Mouse (Mus musculus) neural tube, embryonic 14.5 days (tissue): ENCODE data around the gene Kank1. TPM values are rescaled to one million over a fixed set of nuclear protein-coding genes. Genes with fewer than 3 reads are reported as not detected.

Source experiments
- ATAC-seq: fragments of 200-750 bp; cut with Nextera tagmentation; 2 replicates; pipeline ENCODE4 v1.8.0; 2017; ENCODE audit warnings: low read depth, mild to moderate bottlenecking, moderate TSS enrichment, moderate library complexity
- H3K27ac ChIP-seq: fragments of 300-500 bp; sonication (generic); 2 replicates; pipeline ENCODE4 v1.5.1; 2014; ENCODE audit warnings: low read depth, mild to moderate bottlenecking, control low read depth, low read length, moderate library complexity, mixed read lengths
- H3K27me3 ChIP-seq: fragments of 300-500 bp; sonication (generic); 2 replicates; pipeline ENCODE4 v1.6.1; 2014; ENCODE audit warnings: low read length; ENCODE audit not compliant: control insufficient read depth, insufficient read depth
- H3K36me3 ChIP-seq: fragments of 300-500 bp; sonication (generic); 2 replicates; pipeline ENCODE4 v1.6.1; 2014; ENCODE audit warnings: low read length, mixed read lengths; ENCODE audit not compliant: control insufficient read depth, insufficient read depth
- H3K4me1 ChIP-seq: fragments of 300-500 bp; sonication (generic); 2 replicates; pipeline ENCODE4 v1.6.1; 2014; ENCODE audit warnings: low read length; ENCODE audit not compliant: control insufficient read depth, insufficient read depth
- H3K4me2 ChIP-seq: fragments of 300-500 bp; sonication (generic); 2 replicates; pipeline ENCODE4 v1.6.1; 2014; ENCODE audit warnings: mild to moderate bottlenecking, low read depth, low read length, control low read depth
- H3K4me3 ChIP-seq: fragments of 300-500 bp; sonication (generic); 2 replicates; pipeline ENCODE4 v1.5.1; 2014; ENCODE audit warnings: low read depth, low read length, control low read depth, mixed read lengths
- H3K9ac ChIP-seq: fragments of 300-500 bp; sonication (generic); replicated peaks from 2 replicates; pipeline ENCODE4 v1.6.1; 2014; ENCODE audit warnings: low read depth, mild to moderate bottlenecking, control low read depth, low read length, mixed read lengths
- H3K9me3 ChIP-seq: fragments of 300-500 bp; sonication (generic); 2 replicates; pipeline ENCODE4 v1.6.1; 2016; ENCODE audit warnings: low read length; ENCODE audit not compliant: control insufficient read depth
- WGBS: fragments of 180-500 bp; shearing (Covaris S2); extraction: QIAGEN DNeasy Blood & Tissue Kit; methylation state at CpG from one replicate; pipeline ENCODE4 v1.1.7; 2014; 5-methylcytosine and 5-hydroxymethylcytosine counted together
- polyA plus RNA-seq: library from polyadenylated mRNA; unstranded; fragments of >200 nt; fragmentation: Nextera tagmentation; extraction: Ambion mirVana; gene quantifications from 2 replicates; pipeline ENCODE4 v1.2.1, GENCODE M21; 2014

The Kank1 gene
- polyA plus RNA-seq, 1 experiment from 2014 or later = 15.7 TPM

DNA sequence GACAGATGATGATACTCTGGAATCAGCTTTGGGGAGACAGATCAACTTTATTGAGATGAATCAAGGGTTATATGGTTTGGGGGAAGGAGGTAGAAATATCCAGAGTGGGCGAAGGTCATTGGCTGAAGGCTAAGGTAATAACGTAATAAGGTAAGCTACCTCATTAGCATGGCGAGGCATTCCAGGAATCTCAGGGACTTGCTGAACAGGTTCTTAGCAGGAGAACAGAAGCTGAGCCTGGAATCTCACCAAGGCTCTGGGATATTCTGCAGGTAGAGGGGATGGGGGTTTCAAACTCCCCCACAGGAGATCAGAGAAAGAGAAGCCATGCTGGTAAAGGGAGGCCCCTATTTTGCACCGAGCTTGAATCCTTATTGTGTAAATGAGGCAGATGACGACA lies 60.5 kb downstream of the Kank1 start:
- ATAC-seq = no peak
- Histone ChIP-seq H3K4me3 (no peak overlapping the region), H3K4me1 (no peaks in the 10 kb centered on the region), H3K27ac (no peak overlapping the region), H3K9ac (no peak overlapping the region), H3K27me3 (no peaks in the 10 kb centered on the region), H3K4me2 (no peak overlapping the region), H3K9me3 (no peaks in the 10 kb centered on the region), H3K36me3 (no peaks in the 10 kb centered on the region)
- 70% methylated on average over 5 of the region's 5 CpGs for WGBS

GRCm38 (mm10) chr19:25299852-25300670 lies 63.3 kb downstream of the Kank1 start:
- no peak overlapping the region for H3K27ac ChIP-seq
- H3K4me1 ChIP-seq = no peaks in the 10 kb centered on the region
- no peak for ATAC-seq
- no peaks in the 10 kb centered on the region for H3K27me3 ChIP-seq
- WGBS = 82% methylated on average over 14 of the region's 14 CpGs
- H3K9me3 ChIP-seq = no peaks in the 10 kb centered on the region
- H3K9ac ChIP-seq = no peak overlapping the region
- H3K36me3 ChIP-seq = no peaks in the 10 kb centered on the region
- H3K4me2 ChIP-seq = no peak overlapping the region
- H3K4me3 ChIP-seq = no peak overlapping the region

- Histone ChIP-seq H3K4me2 (no peak overlapping the region), H3K4me3 (no peak overlapping the region), H3K9me3 (no peaks in the 10 kb centered on the region), H3K27ac (no peak overlapping the region), H3K36me3 (no peaks in the 10 kb centered on the region), H3K27me3 (no peaks in the 10 kb centered on the region), H3K9ac (no peak overlapping the region), H3K4me1 (no peaks in the 10 kb centered on the region)
- 87% methylated on average over 5 of the region's 5 CpGs for WGBS
- no peak for ATAC-seq
Observed at GRCm38 (mm10) chr19:25301189-25301588, 64.4 kb downstream of the Kank1 start.

- peaks cover 5% of the 10 kb centered on the region; the same call in 1 of the 2 replicates for H3K4me1 ChIP-seq
- H3K4me2 ChIP-seq = no peak overlapping the region
- no peak overlapping the region for H3K4me3 ChIP-seq
- H3K9ac ChIP-seq = no peak overlapping the region
- no peak overlapping the region for H3K27ac ChIP-seq
- 74% methylated on average over 9 of the region's 9 CpGs for WGBS
- no peak for ATAC-seq
- H3K36me3 ChIP-seq = no peaks in the 10 kb centered on the region
- no peaks in the 10 kb centered on the region for H3K27me3 ChIP-seq
- H3K9me3 ChIP-seq = no peaks in the 10 kb centered on the region
Observed at GRCm38 (mm10) chr19:25306277-25306676, 69.5 kb downstream of the Kank1 start.

DNA sequence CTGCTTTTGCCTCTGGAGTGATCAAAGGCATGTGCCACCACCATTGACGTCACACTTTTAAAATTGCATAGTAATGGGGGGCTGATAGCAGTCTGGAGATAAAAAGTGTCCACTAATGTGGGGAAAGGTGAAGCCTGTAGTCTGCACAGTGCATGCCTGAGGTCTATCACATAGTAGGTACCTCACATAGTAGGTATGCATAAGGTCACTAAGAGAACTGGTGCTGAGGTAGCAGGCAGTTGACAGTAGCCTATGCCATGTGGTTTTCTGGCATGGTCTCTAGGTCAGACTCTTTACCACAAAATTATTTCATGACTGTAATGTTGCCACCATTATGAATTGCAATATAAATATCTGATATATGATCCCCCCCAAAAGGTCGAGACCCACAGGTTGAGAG lies 71.4 kb downstream of the Kank1 start:
- H3K9me3 ChIP-seq = no peaks in the 10 kb centered on the region
- no peak overlapping the region for H3K27ac ChIP-seq
- 49% methylated on average over 2 of the region's 2 CpGs for WGBS
- no peak overlapping the region for H3K9ac ChIP-seq
- no peak overlapping the region for H3K4me3 ChIP-seq
- peaks cover 5% of the 10 kb centered on the region; the same call in 1 of the 2 replicates for H3K4me1 ChIP-seq
- no peak for ATAC-seq
- no peak overlapping the region for H3K4me2 ChIP-seq
- no peaks in the 10 kb centered on the region for H3K36me3 ChIP-seq
- no peaks in the 10 kb centered on the region for H3K27me3 ChIP-seq

DNA sequence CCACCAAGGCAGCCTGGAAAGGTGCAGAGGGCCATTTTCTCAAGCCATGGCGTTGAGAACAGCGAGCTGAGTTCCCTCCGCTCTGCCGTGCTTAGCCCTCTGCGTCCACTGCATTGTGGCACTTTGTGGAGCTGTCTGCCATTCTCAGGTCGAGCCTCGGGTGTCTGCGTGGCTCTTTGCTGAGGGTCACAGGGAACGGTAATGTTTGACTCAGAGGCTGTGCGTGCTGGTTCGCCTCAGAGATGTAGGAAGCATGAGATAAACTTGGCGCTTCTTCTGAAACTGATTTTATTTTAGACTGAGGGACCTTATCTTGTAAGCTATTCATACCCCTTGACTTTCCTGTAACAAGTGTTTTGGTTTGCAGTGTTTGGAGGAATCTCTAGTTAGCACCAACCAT lies 72.0 kb downstream of the Kank1 start:
- H3K4me3 ChIP-seq = no peak overlapping the region
- no peak overlapping the region for H3K9ac ChIP-seq
- H3K4me1 ChIP-seq = peaks cover 5% of the 10 kb centered on the region; the same call in 1 of the 2 replicates
- H3K9me3 ChIP-seq = no peaks in the 10 kb centered on the region
- ATAC-seq = no peak
- no peak overlapping the region for H3K4me2 ChIP-seq
- no peaks in the 10 kb centered on the region for H3K27me3 ChIP-seq
- H3K36me3 ChIP-seq = no peaks in the 10 kb centered on the region
- WGBS = 33% methylated on average over 12 of the region's 12 CpGs
- H3K27ac ChIP-seq = no peak overlapping the region

DNA sequence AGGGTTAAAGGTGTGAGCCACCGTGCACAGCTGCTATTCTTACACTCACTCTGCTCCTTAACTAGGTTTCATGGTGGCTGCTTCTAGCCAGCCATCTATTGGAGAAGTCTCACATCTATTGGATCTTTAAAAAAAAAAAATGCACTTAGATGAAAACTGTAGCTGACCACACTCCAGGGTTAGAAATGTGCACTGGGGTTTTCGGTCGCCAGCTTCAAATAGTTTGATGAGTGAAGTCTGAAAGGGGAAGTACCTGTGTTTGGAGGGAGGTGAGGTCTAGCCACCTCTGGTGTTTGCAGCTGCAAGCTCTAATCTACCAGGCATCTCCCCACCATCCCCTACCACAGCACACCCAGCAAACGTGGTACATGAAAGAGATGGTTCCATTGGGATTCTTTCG lies 74.2 kb downstream of the Kank1 start:
- Histone ChIP-seq H3K4me1 (peaks cover 5% of the 10 kb centered on the region; the same call in 1 of the 2 replicates), H3K9ac (no peak overlapping the region), H3K9me3 (no peaks in the 10 kb centered on the region), H3K27me3 (no peaks in the 10 kb centered on the region), H3K36me3 (no peaks in the 10 kb centered on the region), H3K4me3 (no peak overlapping the region), H3K4me2 (no peak overlapping the region), H3K27ac (no peak overlapping the region)
- no peak for ATAC-seq
- whole genome bisulfite sequencing = 83% methylated on average over 5 of the region's 5 CpGs

DNA sequence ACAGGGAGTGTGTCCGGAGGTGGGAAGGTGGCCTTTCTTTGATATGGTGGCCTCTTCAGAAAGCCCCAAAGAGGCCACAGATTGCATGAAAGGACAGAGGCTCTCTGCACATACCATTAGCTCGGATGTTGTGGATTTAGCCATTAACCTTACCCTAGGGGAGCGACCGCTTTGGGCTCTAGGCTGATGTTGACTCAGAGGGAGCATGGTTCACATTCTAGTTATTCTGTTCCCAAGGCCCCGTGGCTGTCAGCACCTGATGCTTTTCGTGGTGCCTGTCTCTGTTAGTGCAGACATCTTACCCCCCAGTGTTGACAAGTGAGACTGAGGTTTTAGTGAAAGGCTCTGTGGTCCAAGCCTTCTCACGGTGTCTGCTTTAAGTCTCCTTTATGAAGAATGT lies 74.9 kb downstream of the Kank1 start:
- H3K27me3 ChIP-seq = no peaks in the 10 kb centered on the region
- H3K9ac ChIP-seq = no peak overlapping the region
- no peak for ATAC-seq
- H3K27ac ChIP-seq = no peak overlapping the region
- H3K36me3 ChIP-seq = no peaks in the 10 kb centered on the region
- peaks cover 5% of the 10 kb centered on the region; the same call in 1 of the 2 replicates for H3K4me1 ChIP-seq
- no peak overlapping the region for H3K4me2 ChIP-seq
- WGBS = 68% methylated on average over 7 of the region's 7 CpGs
- H3K9me3 ChIP-seq = no peaks in the 10 kb centered on the region
- no peak overlapping the region for H3K4me3 ChIP-seq

DNA sequence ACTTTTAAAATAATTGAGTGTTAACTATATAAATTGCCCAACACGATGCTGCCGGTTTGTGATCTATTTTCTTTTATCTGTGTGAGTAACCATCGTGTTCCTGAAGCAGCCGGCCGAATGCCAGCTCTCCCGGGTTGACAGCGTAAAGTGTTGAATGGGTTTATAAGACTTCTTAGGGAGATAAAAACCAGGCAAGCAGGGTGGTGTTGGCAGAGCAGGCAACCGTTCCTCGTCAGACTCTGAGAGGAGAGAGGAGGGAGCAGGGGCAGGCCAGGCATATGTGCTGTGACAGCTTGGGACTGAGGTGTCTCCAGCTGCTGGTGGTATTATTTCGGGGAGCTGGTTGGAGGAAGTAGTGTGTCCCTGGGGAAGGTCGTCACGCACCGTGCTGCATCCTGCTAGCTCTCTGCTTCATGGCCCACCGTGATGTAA lies 78.7 kb downstream of the Kank1 start:
- WGBS = 56% methylated on average over 14 of the region's 14 CpGs
- no peak; the same call in 1 of the 2 replicates for ATAC-seq
- Histone ChIP-seq H3K27me3 (no peaks in the 10 kb centered on the region), H3K4me3 (no peak overlapping the region), H3K4me1 (no peaks in the 10 kb centered on the region), H3K9me3 (no peaks in the 10 kb centered on the region), H3K9ac (0 out of 2 replicates have a peak overlapping the region, but pooled peaks have one; percentile 7), H3K4me2 (no peak overlapping the region), H3K27ac (no peak overlapping the region), H3K36me3 (no peaks in the 10 kb centered on the region)
